ENCODE assay signal across 20 mouse cellular contexts in genomic region chr11:79209113-79209512, GRCm38 (mm10). TPM values are rescaled to one million over a fixed set of nuclear protein-coding genes. Genes with fewer than 3 reads are reported as not detected.
DNase-seq lines count a peak whose midpoint lies in the region; ATAC-seq and TF ChIP-seq lines count a peak whose summit lies in the region.
"Had no signal": no experiment of that assay in that cellular context is flagged by ENCODE, and none has a peak within 500 bp of the region (broad histone marks: within the 10 kb centered on the region; RNA-seq: fewer than 3 reads in every experiment).

No protein-coding gene starts in this region.

- no peak overlapping the region for H3K9ac ChIP-seq in heart, embryonic 13.5 days
- H3K9ac ChIP-seq in heart, postnatal 0 days (replicated peaks; ENCODE audit: low read depth, low read length), result no peak overlapping the region
- H3K9ac ChIP-seq: embryonic facial prominence, embryonic 12.5 days; forebrain, embryonic 13.5 days; forebrain, embryonic 15.5 days; forebrain, postnatal 0 days had no signal

- H3K9me3 ChIP-seq in heart, embryonic 13.5 days, result no peaks in the 10 kb centered on the region
- H3K9me3 ChIP-seq in heart, postnatal 0 days (replicated peaks; ENCODE audit: control insufficient read depth, low read length), result no peaks in the 10 kb centered on the region
- H3K9me3 ChIP-seq in heart, embryonic 10.5 days, result no peaks in the 10 kb centered on the region
- H3K9me3 ChIP-seq: embryonic facial prominence, embryonic 10.5 days; embryonic facial prominence, embryonic 12.5 days; forebrain, embryonic 13.5 days; forebrain, embryonic 15.5 days had no signal

- 34% methylated on average over 5 of the region's 5 CpGs for WGBS in heart, embryonic 13.5 days
- 33% methylated on average over 5 of the region's 5 CpGs for WGBS in heart, postnatal 0 days
- 37% methylated on average over 5 of the region's 5 CpGs for WGBS in heart, embryonic 10.5 days

- no peak for DNase-seq in heart, adult 8-10 months (ENCODE audit: low spot score)
- DNase-seq in heart, postnatal 0 days (ENCODE audit: low spot score), result no peak
- DNase-seq in heart, embryonic 10.5 days (ENCODE audit: low spot score), result no peak
- DNase-seq: adrenal gland, adult 8-10 months; adrenal gland, postnatal 14 days; adrenal gland, postnatal 36 days; B cell, adult 2 months; cerebellum, adult 11-12 months; cerebellum, adult 2 months; cerebellum, adult 9-10 months; cerebellum, postnatal 10 days; cerebellum, postnatal 25 days; forebrain, postnatal 0 days had no signal

- no peak overlapping the region for H3K4me2 ChIP-seq in heart, embryonic 13.5 days
- H3K4me2 ChIP-seq in heart, postnatal 0 days (ENCODE audit: low read depth, low read length), result no peak overlapping the region
- H3K4me2 ChIP-seq: embryonic facial prominence, embryonic 12.5 days; forebrain, embryonic 13.5 days; forebrain, embryonic 15.5 days had no signal

- TF ChIP-seq EP300 in heart, postnatal 0 days (IDR thresholded peaks at IDR 0.05; ENCODE audit: low read depth), result no peak

- H3K27ac ChIP-seq in heart, embryonic 13.5 days (replicated peaks), result 0 out of 2 replicates have a peak overlapping the region, but pooled peaks have one; percentile 12
- H3K27ac ChIP-seq in heart, postnatal 0 days (ENCODE audit: low read depth), result no peak overlapping the region
- no peak overlapping the region for H3K27ac ChIP-seq in heart, embryonic 10.5 days
- H3K27ac ChIP-seq: embryonic facial prominence, embryonic 10.5 days; embryonic facial prominence, embryonic 12.5 days; forebrain, embryonic 13.5 days; forebrain, embryonic 15.5 days had no signal

- no peak overlapping the region for H3K4me3 ChIP-seq in heart, embryonic 13.5 days
- H3K4me3 ChIP-seq in heart, postnatal 0 days (ENCODE audit: low read depth, low read length), result no peak overlapping the region
- H3K4me3 ChIP-seq in heart, embryonic 10.5 days, result no peak overlapping the region
- H3K4me3 ChIP-seq: embryonic facial prominence, embryonic 10.5 days; embryonic facial prominence, embryonic 12.5 days; forebrain, embryonic 13.5 days; forebrain, embryonic 15.5 days had no signal

- no peak for TF ChIP-seq CTCF in heart, postnatal 0 days (IDR thresholded peaks at IDR 0.05; ENCODE audit: low read depth)

- no peak for ATAC-seq in heart, embryonic 13.5 days (ENCODE audit: extremely low read depth, insufficient number of reproducible peaks, low FRiP score, low TSS enrichment)
- ATAC-seq in heart, postnatal 0 days (ENCODE audit: insufficient read depth, low read depth), result peak; percentile 14; the same call in 1 of the 2 replicates
- ATAC-seq in megakaryocyte progenitor cell, adult 5-6 weeks (replicated peaks; ENCODE audit: poor library complexity), result no peak
- ATAC-seq: forebrain, embryonic 13.5 days; forebrain, embryonic 15.5 days; forebrain, postnatal 0 days; Patski had no signal

- no peaks in the 10 kb centered on the region for H3K36me3 ChIP-seq in heart, embryonic 13.5 days
- no peaks in the 10 kb centered on the region for H3K36me3 ChIP-seq in heart, postnatal 0 days (replicated peaks; ENCODE audit: control insufficient read depth, insufficient read depth, low read length)
- H3K36me3 ChIP-seq in heart, embryonic 10.5 days, result no peaks in the 10 kb centered on the region
- H3K36me3 ChIP-seq: embryonic facial prominence, embryonic 10.5 days; embryonic facial prominence, embryonic 12.5 days; forebrain, embryonic 15.5 days had no signal

- H3K27me3 ChIP-seq in heart, embryonic 13.5 days (replicated peaks), result no peaks in the 10 kb centered on the region
- no peaks in the 10 kb centered on the region for H3K27me3 ChIP-seq in heart, postnatal 0 days (ENCODE audit: control insufficient read depth, insufficient read depth, low read length)
- H3K27me3 ChIP-seq in heart, embryonic 10.5 days (ENCODE audit: insufficient read depth, poor library complexity, severe bottlenecking), result no peaks in the 10 kb centered on the region
- H3K27me3 ChIP-seq: embryonic facial prominence, embryonic 12.5 days; forebrain, embryonic 13.5 days; forebrain, embryonic 15.5 days; Patski had no signal

- H3K4me1 ChIP-seq in heart, embryonic 13.5 days, result peaks cover 9% of the 10 kb centered on the region
- peaks cover 9% of the 10 kb centered on the region; the same call in 1 of the 2 replicates for H3K4me1 ChIP-seq in heart, postnatal 0 days (ENCODE audit: control insufficient read depth, insufficient read depth)
- peaks cover 27% of the 10 kb centered on the region for H3K4me1 ChIP-seq in heart, embryonic 10.5 days
- H3K4me1 ChIP-seq: embryonic facial prominence, embryonic 12.5 days; forebrain, embryonic 13.5 days; forebrain, embryonic 15.5 days had no signal

RNA-seq across cellular contexts. Expression of gene Wsb1, which starts 45.4 kb away (rescaled TPM):
- 145 and 149 TPM in 2 replicates for polyA plus RNA-seq in heart, embryonic 13.5 days (2015; fragmentation: Nextera tagmentation; extraction: Ambion mirVana)
- 10 to 100 TPM in 3 of 4 experiments, 1 to 10 TPM in 1; 9.5 to 13.5 (median 12.3) TPM for total RNA-seq in heart, adult 8-10 months (2022)
- total RNA-seq in heart, postnatal 0 days (2014; rRNA removed; ENCODE audit: low replicate concordance), result 60.4 and 73.2 TPM in 2 replicates
- 63.9 and 64.5 TPM in 2 replicates for polyA plus RNA-seq in heart, postnatal 0 days (2015; fragmentation: Nextera tagmentation; extraction: Ambion mirVana)
- 169 and 203 TPM in 2 replicates for polyA plus RNA-seq in heart, embryonic 10.5 days (2016; fragmentation: Nextera tagmentation; extraction: Ambion mirVana)
- total RNA-seq in megakaryocyte progenitor cell, adult 5-6 weeks (2015), result 216 and 218 TPM in 2 replicates
- 129 and 141 TPM in 2 replicates for total RNA-seq in megakaryocyte progenitor cell, adult 5-6 weeks (2017)
